Mouse (Mus musculus): ENCODE results near the gene Znrf2. TPM values are rescaled to one million over a fixed set of nuclear protein-coding genes. Genes with fewer than 3 reads are reported as not detected.

The Znrf2 gene
- polyA plus RNA-seq, 1 experiment, result 15.8 TPM

- peak overlapping the region; percentile 35 for H3K4me3 ChIP-seq (replicated peaks)
- peaks cover 3% of the 10 kb centered on the region for H3K9me3 ChIP-seq
- peaks cover 60% of the 10 kb centered on the region for H3K27me3 ChIP-seq (replicated peaks)
- peaks cover 6% of the 10 kb centered on the region for H3K36me3 ChIP-seq (replicated peaks; ENCODE audit: low read length)
- H3K4me1 ChIP-seq, result peaks cover 31% of the 10 kb centered on the region
- TF ChIP-seq GATA1 (IDR thresholded peaks at IDR 0.05; ENCODE audit: borderline replicate concordance, low read length) (no peak), FLI1 (IDR thresholded peaks at IDR 0.05; ENCODE audit: low read length) (no peak)
Observed at GRCm38 (mm10) chr6:54925736-54926440, 109.2 kb downstream of the Znrf2 start.

- H3K4me3 ChIP-seq (replicated peaks), result no peak overlapping the region
- peaks cover 12% of the 10 kb centered on the region for H3K9me3 ChIP-seq
- TF ChIP-seq GATA1 (IDR thresholded peaks at IDR 0.05; ENCODE audit: borderline replicate concordance, low read length), result no peak
- TF ChIP-seq FLI1 (IDR thresholded peaks at IDR 0.05; ENCODE audit: low read length), result no peak
- H3K27me3 ChIP-seq (replicated peaks), result peaks cover 59% of the 10 kb centered on the region
- H3K4me1 ChIP-seq, result peaks cover 31% of the 10 kb centered on the region
- peaks cover 9% of the 10 kb centered on the region for H3K36me3 ChIP-seq (replicated peaks; ENCODE audit: low read length)
Observed at GRCm38 (mm10) chr6:54926899-54927298, 110.2 kb downstream of the Znrf2 start.

- H3K27me3 ChIP-seq (replicated peaks), result peaks cover 56% of the 10 kb centered on the region
- peaks cover 31% of the 10 kb centered on the region for H3K4me1 ChIP-seq
- peaks cover 12% of the 10 kb centered on the region for H3K9me3 ChIP-seq
- peaks cover 9% of the 10 kb centered on the region for H3K36me3 ChIP-seq (replicated peaks; ENCODE audit: low read length)
- no peak for TF ChIP-seq FLI1 (IDR thresholded peaks at IDR 0.05; ENCODE audit: low read length)
- no peak for TF ChIP-seq GATA1 (IDR thresholded peaks at IDR 0.05; ENCODE audit: borderline replicate concordance, low read length)
- no peak overlapping the region for H3K4me3 ChIP-seq (replicated peaks)
Observed at GRCm38 (mm10) chr6:54927946-54928345, 111.2 kb downstream of the Znrf2 start.

GRCm38 (mm10) chr6:54931641-54932040 is 114.9 kb downstream of the Znrf2 start:
- Histone ChIP-seq H3K27me3 (replicated peaks) (peaks cover 39% of the 10 kb centered on the region), H3K4me1 (peaks cover 44% of the 10 kb centered on the region), H3K9me3 (peaks cover 20% of the 10 kb centered on the region), H3K4me3 (replicated peaks) (no peak overlapping the region), H3K36me3 (replicated peaks; ENCODE audit: low read length) (peaks cover 9% of the 10 kb centered on the region)
- TF ChIP-seq GATA1 (IDR thresholded peaks at IDR 0.05; ENCODE audit: borderline replicate concordance, low read length) (no peak), FLI1 (IDR thresholded peaks at IDR 0.05; ENCODE audit: low read length) (no peak)

GRCm38 (mm10) chr6:54932526-54932925 is 115.8 kb downstream of the Znrf2 start:
- TF ChIP-seq GATA1 (IDR thresholded peaks at IDR 0.05; ENCODE audit: borderline replicate concordance, low read length), result no peak
- TF ChIP-seq FLI1 (IDR thresholded peaks at IDR 0.05; ENCODE audit: low read length), result no peak
- H3K4me1 ChIP-seq, result peaks cover 40% of the 10 kb centered on the region
- H3K27me3 ChIP-seq (replicated peaks), result peaks cover 43% of the 10 kb centered on the region

GRCm38 (mm10) chr6:54933216-54933615 is 116.5 kb downstream of the Znrf2 start:
- TF ChIP-seq FLI1 (IDR thresholded peaks at IDR 0.05; ENCODE audit: low read length), result no peak
- no peak for TF ChIP-seq GATA1 (IDR thresholded peaks at IDR 0.05; ENCODE audit: borderline replicate concordance, low read length)
- peaks cover 3% of the 10 kb centered on the region for H3K36me3 ChIP-seq (replicated peaks; ENCODE audit: low read length)
- peaks cover 45% of the 10 kb centered on the region for H3K27me3 ChIP-seq (replicated peaks)
- peaks cover 20% of the 10 kb centered on the region for H3K9me3 ChIP-seq
- H3K4me1 ChIP-seq, result peaks cover 37% of the 10 kb centered on the region
- H3K4me3 ChIP-seq (replicated peaks), result no peak overlapping the region

More at GRCm38 (mm10) chr6:54932526-54932925, 115.8 kb downstream of the Znrf2 start:
- Histone ChIP-seq H3K9me3 (peaks cover 20% of the 10 kb centered on the region), H3K4me3 (replicated peaks) (no peak overlapping the region), H3K36me3 (replicated peaks; ENCODE audit: low read length) (peaks cover 6% of the 10 kb centered on the region)

GRCm38 (mm10) chr6:54933866-54934265 is 117.2 kb downstream of the Znrf2 start:
- TF ChIP-seq FLI1 (IDR thresholded peaks at IDR 0.05; ENCODE audit: low read length) (no peak), GATA1 (IDR thresholded peaks at IDR 0.05; ENCODE audit: borderline replicate concordance, low read length) (no peak)
- H3K4me1 ChIP-seq, result peaks cover 37% of the 10 kb centered on the region
- H3K27me3 ChIP-seq (replicated peaks), result peaks cover 51% of the 10 kb centered on the region
- H3K36me3 ChIP-seq (replicated peaks; ENCODE audit: low read length), result peaks cover 3% of the 10 kb centered on the region
- peaks cover 20% of the 10 kb centered on the region for H3K9me3 ChIP-seq
- H3K4me3 ChIP-seq (replicated peaks), result no peak overlapping the region

GRCm38 (mm10) chr6:54934313-54934712 is 117.6 kb downstream of the Znrf2 start:
- Histone ChIP-seq H3K27me3 (replicated peaks) (peaks cover 56% of the 10 kb centered on the region), H3K4me1 (peaks cover 42% of the 10 kb centered on the region), H3K9me3 (peaks cover 20% of the 10 kb centered on the region), H3K36me3 (replicated peaks; ENCODE audit: low read length) (peaks cover 3% of the 10 kb centered on the region), H3K4me3 (replicated peaks) (no peak overlapping the region)
- no peak for TF ChIP-seq FLI1 (IDR thresholded peaks at IDR 0.05; ENCODE audit: low read length)
- no peak for TF ChIP-seq GATA1 (IDR thresholded peaks at IDR 0.05; ENCODE audit: borderline replicate concordance, low read length)

- Histone ChIP-seq H3K4me3 (replicated peaks) (no peak overlapping the region), H3K9me3 (peaks cover 20% of the 10 kb centered on the region), H3K27me3 (replicated peaks) (peaks cover 58% of the 10 kb centered on the region), H3K4me1 (peaks cover 44% of the 10 kb centered on the region), H3K36me3 (replicated peaks; ENCODE audit: low read length) (peaks cover 3% of the 10 kb centered on the region)
- TF ChIP-seq GATA1 (IDR thresholded peaks at IDR 0.05; ENCODE audit: borderline replicate concordance, low read length) (no peak), FLI1 (IDR thresholded peaks at IDR 0.05; ENCODE audit: low read length) (no peak)
Observed at GRCm38 (mm10) chr6:54934930-54935329, 118.2 kb downstream of the Znrf2 start.

- peaks cover 62% of the 10 kb centered on the region for H3K27me3 ChIP-seq (replicated peaks)
- H3K4me1 ChIP-seq, result peaks cover 50% of the 10 kb centered on the region
- no peak for TF ChIP-seq GATA1 (IDR thresholded peaks at IDR 0.05; ENCODE audit: borderline replicate concordance, low read length)
- TF ChIP-seq FLI1 (IDR thresholded peaks at IDR 0.05; ENCODE audit: low read length), result no peak
- no peaks in the 10 kb centered on the region for H3K36me3 ChIP-seq (replicated peaks; ENCODE audit: low read length)
- H3K9me3 ChIP-seq, result peaks cover 11% of the 10 kb centered on the region
- H3K4me3 ChIP-seq (replicated peaks), result no peak overlapping the region
Observed at GRCm38 (mm10) chr6:54936496-54936895, 119.8 kb downstream of the Znrf2 start.
